Mouse (Mus musculus): ENCODE results near the gene Evi2b. TPM values are rescaled to one million over a fixed set of nuclear protein-coding genes. Genes with fewer than 3 reads are reported as not detected.

Gene Evi2b
- polyA plus RNA-seq (2014; fragmentation: Nextera tagmentation; extraction: Ambion mirVana), result 12.7 and 14.4 TPM in 2 replicates

GRCm38 (mm10) chr11:79523560-79524309 lies at the start of gene Evi2b:
Evi2b (minus strand) TSS chr11:79523762.
- 37% methylated on average over 10 of the region's 10 CpGs for WGBS
- H3K36me3 ChIP-seq (ENCODE audit: control insufficient read depth, insufficient read depth, low read length), result peaks cover 4% of the 10 kb centered on the region; the same call in 1 of the 2 replicates
- peak within 1 kb of the TSS; percentile 74 for H3K27ac ChIP-seq (ENCODE audit: low read depth, low read length)
- H3K27me3 ChIP-seq (replicated peaks; ENCODE audit: control insufficient read depth, insufficient read depth, low read length), result no peaks in the 10 kb centered on the region
- H3K9ac ChIP-seq (ENCODE audit: low read depth, low read length), result peak within 1 kb of the TSS; percentile 30; the same call in 1 of the 2 replicates
- H3K4me2 ChIP-seq, result peak within 1 kb of the TSS; percentile 51
- peak within 1 kb of the TSS; percentile 37 for H3K4me3 ChIP-seq (ENCODE audit: low read depth, low read length)
- ATAC-seq (replicated peaks; ENCODE audit: low FRiP score) (no peak), DNase-seq (ENCODE audit: low spot score) (no peak)
- no peaks in the 10 kb centered on the region for H3K9me3 ChIP-seq (ENCODE audit: control insufficient read depth, low read length)
- peaks cover 32% of the 10 kb centered on the region for H3K4me1 ChIP-seq (replicated peaks; ENCODE audit: control insufficient read depth, insufficient read depth, low read length)

- DNase-seq (ENCODE audit: low spot score), result no peak
- H3K36me3 ChIP-seq (ENCODE audit: control insufficient read depth, insufficient read depth, low read length), result peaks cover 15% of the 10 kb centered on the region
Observed at GRCm38 (mm10) chr11:79570319-79570718, 46.8 kb upstream of the Evi2b start.

GRCm38 (mm10) chr11:79568197-79568911 lies 44.8 kb upstream of the Evi2b start:
- no peak for DNase-seq (ENCODE audit: low spot score)

More at GRCm38 (mm10) chr11:79570319-79570718, 46.8 kb upstream of the Evi2b start:
- 88% methylated on average over 2 of the region's 2 CpGs for WGBS
- H3K4me1 ChIP-seq (replicated peaks; ENCODE audit: control insufficient read depth, insufficient read depth, low read length), result no peaks in the 10 kb centered on the region
- no peaks in the 10 kb centered on the region for H3K27me3 ChIP-seq (replicated peaks; ENCODE audit: control insufficient read depth, insufficient read depth, low read length)
- no peak overlapping the region for H3K27ac ChIP-seq (ENCODE audit: low read depth, low read length)
- no peak overlapping the region for H3K4me2 ChIP-seq
- H3K9ac ChIP-seq (ENCODE audit: low read depth, low read length), result no peak overlapping the region
- no peak for ATAC-seq (replicated peaks; ENCODE audit: low FRiP score)
- H3K4me3 ChIP-seq (ENCODE audit: low read depth, low read length), result no peak overlapping the region
- no peaks in the 10 kb centered on the region for H3K9me3 ChIP-seq (ENCODE audit: control insufficient read depth, low read length)

GRCm38 (mm10) chr11:79566947-79567346 lies 43.4 kb upstream of the Evi2b start:
- ATAC-seq (replicated peaks; ENCODE audit: low FRiP score), result no peak
- Histone ChIP-seq H3K4me3 (ENCODE audit: low read depth, low read length) (no peak overlapping the region), H3K4me1 (replicated peaks; ENCODE audit: control insufficient read depth, insufficient read depth, low read length) (no peaks in the 10 kb centered on the region), H3K27me3 (replicated peaks; ENCODE audit: control insufficient read depth, insufficient read depth, low read length) (no peaks in the 10 kb centered on the region), H3K36me3 (ENCODE audit: control insufficient read depth, insufficient read depth, low read length) (peaks cover 17% of the 10 kb centered on the region), H3K4me2 (no peak overlapping the region), H3K9ac (ENCODE audit: low read depth, low read length) (no peak overlapping the region), H3K27ac (ENCODE audit: low read depth, low read length) (no peak overlapping the region), H3K9me3 (ENCODE audit: control insufficient read depth, low read length) (no peaks in the 10 kb centered on the region)
- 65% methylated on average over 1 of the region's 1 CpGs for WGBS
- DNase-seq (ENCODE audit: low spot score), result no peak

More at GRCm38 (mm10) chr11:79568197-79568911, 44.8 kb upstream of the Evi2b start:
- H3K4me2 ChIP-seq, result no peak overlapping the region
- WGBS, result 90% methylated on average over 11 of the region's 11 CpGs
- H3K9me3 ChIP-seq (ENCODE audit: control insufficient read depth, low read length), result no peaks in the 10 kb centered on the region
- H3K27me3 ChIP-seq (replicated peaks; ENCODE audit: control insufficient read depth, insufficient read depth, low read length), result no peaks in the 10 kb centered on the region
- H3K4me3 ChIP-seq (ENCODE audit: low read depth, low read length), result no peak overlapping the region
- H3K27ac ChIP-seq (ENCODE audit: low read depth, low read length), result no peak overlapping the region
- no peaks in the 10 kb centered on the region for H3K4me1 ChIP-seq (replicated peaks; ENCODE audit: control insufficient read depth, insufficient read depth, low read length)
- H3K36me3 ChIP-seq (ENCODE audit: control insufficient read depth, insufficient read depth, low read length), result peaks cover 17% of the 10 kb centered on the region
- ATAC-seq (replicated peaks; ENCODE audit: low FRiP score), result no peak
- no peak overlapping the region for H3K9ac ChIP-seq (ENCODE audit: low read depth, low read length)

- Histone ChIP-seq H3K4me2 (no peak overlapping the region), H3K4me3 (ENCODE audit: low read depth, low read length) (no peak overlapping the region), H3K27ac (ENCODE audit: low read depth, low read length) (no peak overlapping the region), H3K9me3 (ENCODE audit: control insufficient read depth, low read length) (no peaks in the 10 kb centered on the region), H3K9ac (ENCODE audit: low read depth, low read length) (no peak overlapping the region), H3K36me3 (ENCODE audit: control insufficient read depth, insufficient read depth, low read length) (peaks cover 14% of the 10 kb centered on the region), H3K27me3 (replicated peaks; ENCODE audit: control insufficient read depth, insufficient read depth, low read length) (no peaks in the 10 kb centered on the region), H3K4me1 (replicated peaks; ENCODE audit: control insufficient read depth, insufficient read depth, low read length) (no peaks in the 10 kb centered on the region)
- WGBS, result 92% methylated on average over 7 of the region's 7 CpGs
- no peak for DNase-seq (ENCODE audit: low spot score)
- no peak for ATAC-seq (replicated peaks; ENCODE audit: low FRiP score)
Observed at GRCm38 (mm10) chr11:79563493-79563892, 39.9 kb upstream of the Evi2b start.

- H3K36me3 ChIP-seq (ENCODE audit: control insufficient read depth, insufficient read depth, low read length), result peaks cover 3% of the 10 kb centered on the region
- H3K27me3 ChIP-seq (replicated peaks; ENCODE audit: control insufficient read depth, insufficient read depth, low read length), result no peaks in the 10 kb centered on the region
- DNase-seq (ENCODE audit: low spot score) (no peak), ATAC-seq (replicated peaks; ENCODE audit: low FRiP score) (no peak)
- H3K4me1 ChIP-seq (replicated peaks; ENCODE audit: control insufficient read depth, insufficient read depth, low read length), result no peaks in the 10 kb centered on the region
- H3K9ac ChIP-seq (ENCODE audit: low read depth, low read length), result no peak overlapping the region
- H3K4me2 ChIP-seq, result no peak overlapping the region
- no peak overlapping the region for H3K4me3 ChIP-seq (ENCODE audit: low read depth, low read length)
- WGBS, result 84% methylated on average over 4 of the region's 4 CpGs
- no peak overlapping the region for H3K27ac ChIP-seq (ENCODE audit: low read depth, low read length)
- no peaks in the 10 kb centered on the region for H3K9me3 ChIP-seq (ENCODE audit: control insufficient read depth, low read length)
Observed at GRCm38 (mm10) chr11:79560536-79560935, 37.0 kb upstream of the Evi2b start.

- H3K36me3 ChIP-seq (ENCODE audit: control insufficient read depth, insufficient read depth, low read length), result peaks cover 17% of the 10 kb centered on the region
- H3K4me2 ChIP-seq, result no peak overlapping the region
Observed at GRCm38 (mm10) chr11:79552622-79553021, 29.1 kb upstream of the Evi2b start.

GRCm38 (mm10) chr11:79536293-79536692 lies 12.7 kb upstream of the Evi2b start:
- Histone ChIP-seq H3K4me1 (replicated peaks; ENCODE audit: control insufficient read depth, insufficient read depth, low read length) (peaks cover 17% of the 10 kb centered on the region), H3K9ac (ENCODE audit: low read depth, low read length) (no peak overlapping the region), H3K4me2 (peak overlapping the region; percentile 16), H3K27ac (ENCODE audit: low read depth, low read length) (peak overlapping the region; percentile 42; the same call in 1 of the 2 replicates), H3K9me3 (ENCODE audit: control insufficient read depth, low read length) (no peaks in the 10 kb centered on the region), H3K4me3 (ENCODE audit: low read depth, low read length) (no peak overlapping the region), H3K27me3 (replicated peaks; ENCODE audit: control insufficient read depth, insufficient read depth, low read length) (no peaks in the 10 kb centered on the region), H3K36me3 (ENCODE audit: control insufficient read depth, insufficient read depth, low read length) (0 out of 2 replicates have a peak, but pooled peaks cover 5% of the 10 kb centered on the region)
- WGBS, result 81% methylated on average over 3 of the region's 3 CpGs
- ATAC-seq (replicated peaks; ENCODE audit: low FRiP score) (no peak), DNase-seq (ENCODE audit: low spot score) (no peak)

More at GRCm38 (mm10) chr11:79552622-79553021, 29.1 kb upstream of the Evi2b start:
- no peak for DNase-seq (ENCODE audit: low spot score)
- no peak overlapping the region for H3K4me3 ChIP-seq (ENCODE audit: low read depth, low read length)
- 20% methylated on average over 1 of the region's 1 CpGs for WGBS
- no peaks in the 10 kb centered on the region for H3K27me3 ChIP-seq (replicated peaks; ENCODE audit: control insufficient read depth, insufficient read depth, low read length)
- ATAC-seq (replicated peaks; ENCODE audit: low FRiP score), result no peak; the same call in 1 of the 2 replicates
- no peaks in the 10 kb centered on the region for H3K9me3 ChIP-seq (ENCODE audit: control insufficient read depth, low read length)
- no peak overlapping the region for H3K9ac ChIP-seq (ENCODE audit: low read depth, low read length)
- no peak overlapping the region for H3K27ac ChIP-seq (ENCODE audit: low read depth, low read length)
- no peaks in the 10 kb centered on the region; the same call in 1 of the 2 replicates for H3K4me1 ChIP-seq (replicated peaks; ENCODE audit: control insufficient read depth, insufficient read depth, low read length)

Data from liver, embryonic 11.5 days (tissue).